Mouse (Mus musculus) hindbrain, embryonic 13.5 days (tissue): Measurements from ENCODE around the gene Zfp384. TPM values are rescaled to one million over a fixed set of nuclear protein-coding genes. Genes with fewer than 3 reads are reported as not detected.
A peak's percentile ranks its signal among the peaks of the same experiment; 100 is the strongest.

Experiments used
- ATAC-seq: fragments of 200-750 bp; cut with Nextera tagmentation; 2 replicates; pipeline ENCODE4 v1.8.0; 2017; ENCODE audit warnings: moderate TSS enrichment; ENCODE audit not compliant: low FRiP score
- H3K27ac ChIP-seq: fragments of 300-500 bp; sonication (generic); 2 replicates; pipeline ENCODE4 v1.5.1; 2015; ENCODE audit warnings: inconsistent platforms, mild to moderate bottlenecking, moderate library complexity
- H3K27me3 ChIP-seq: fragments of 300-500 bp; sonication (generic); 2 replicates; pipeline ENCODE4 v1.6.1; 2015; ENCODE audit warnings: mild to moderate bottlenecking, inconsistent platforms
- H3K36me3 ChIP-seq: fragments of 300-500 bp; sonication (generic); 2 replicates; pipeline ENCODE4 v1.6.1; 2015; ENCODE audit warnings: mild to moderate bottlenecking, inconsistent platforms
- H3K4me1 ChIP-seq: fragments of 300-500 bp; sonication (generic); replicated peaks from 2 replicates; pipeline ENCODE4 v1.6.1; 2015; ENCODE audit warnings: inconsistent platforms
- H3K4me2 ChIP-seq: fragments of 300-500 bp; sonication (generic); 2 replicates; pipeline ENCODE4 v1.6.1; 2015; ENCODE audit warnings: inconsistent platforms, mild to moderate bottlenecking, moderate library complexity
- H3K4me3 ChIP-seq: fragments of 300-500 bp; sonication (generic); 2 replicates; pipeline ENCODE4 v1.5.1; 2015; ENCODE audit warnings: mild to moderate bottlenecking, inconsistent platforms
- H3K9ac ChIP-seq: fragments of 300-500 bp; sonication (generic); 2 replicates; pipeline ENCODE4 v1.6.1; 2015; ENCODE audit warnings: mild to moderate bottlenecking, inconsistent platforms
- H3K9me3 ChIP-seq: fragments of 300-500 bp; sonication (generic); 2 replicates; pipeline ENCODE4 v1.6.1; 2016; ENCODE audit warnings: inconsistent platforms
- WGBS: fragments of 180-500 bp; shearing (Covaris S2); methylation state at CpG from one replicate; pipeline ENCODE4 v1.1.7; 2015; 5-methylcytosine and 5-hydroxymethylcytosine counted together
- polyA plus RNA-seq: library from polyadenylated mRNA; unstranded; fragments of >200 nt; fragmentation: Nextera tagmentation; extraction: Ambion mirVana; gene quantifications from 2 replicates; pipeline ENCODE4 v1.2.1, GENCODE M21; 2015

Zfp384 gene
- polyA plus RNA-seq, 1 experiment from 2014 or later: 17.7 TPM

GRCm38 (mm10) chr6:124995831-124996403 is 13.0 kb upstream of the Zfp384 start:
- H3K36me3 ChIP-seq: peaks cover 15% of the 10 kb centered on the region
- peak overlapping the region; percentile 84; the same call in 1 of the 2 replicates for H3K27ac ChIP-seq
- H3K4me2 ChIP-seq: peak overlapping the region; percentile 84
- peak overlapping the region; percentile 93 for H3K9ac ChIP-seq
- peaks cover 42% of the 10 kb centered on the region for H3K4me1 ChIP-seq
- ATAC-seq: 0 out of 2 replicates have a peak, but pooled peaks have one; percentile 0
- H3K9me3 ChIP-seq: no peaks in the 10 kb centered on the region
- peaks cover 83% of the 10 kb centered on the region for H3K27me3 ChIP-seq
- 53% methylated on average over 8 of the region's 8 CpGs for WGBS
- peak overlapping the region; percentile 74 for H3K4me3 ChIP-seq

GRCm38 (mm10) chr6:124996551-124997501 is 12.1 kb upstream of the Zfp384 start, which contains the start of gene Pianp:
TSS of gene Pianp (plus strand) at chr6:124996694.
- Histone ChIP-seq H3K27me3 (peaks cover 87% of the 10 kb centered on the region), H3K4me2 (peak within 1 kb of the TSS; percentile 84), H3K9me3 (no peaks in the 10 kb centered on the region), H3K27ac (peak within 1 kb of the TSS; percentile 84), H3K4me1 (peaks cover 42% of the 10 kb centered on the region), H3K9ac (peak within 1 kb of the TSS; percentile 93), H3K4me3 (peak within 1 kb of the TSS; percentile 74), H3K36me3 (peaks cover 24% of the 10 kb centered on the region)
- under 1% methylated on average over 49 of the region's 78 CpGs for WGBS
- peak; percentile 85 for ATAC-seq

GRCm38 (mm10) chr6:124998066-124998465 is 10.9 kb upstream of the Zfp384 start:
- peak overlapping the region; percentile 84 for H3K4me2 ChIP-seq
- H3K9me3 ChIP-seq: no peaks in the 10 kb centered on the region
- H3K4me3 ChIP-seq: peak overlapping the region; percentile 74
- H3K4me1 ChIP-seq: peaks cover 42% of the 10 kb centered on the region
- no peak for ATAC-seq
- H3K36me3 ChIP-seq: peaks cover 30% of the 10 kb centered on the region
- 7% methylated on average over 8 of the region's 8 CpGs for WGBS
- H3K27ac ChIP-seq: no peak overlapping the region
- H3K27me3 ChIP-seq: peaks cover 93% of the 10 kb centered on the region
- peak overlapping the region; percentile 93 for H3K9ac ChIP-seq

GRCm38 (mm10) chr6:124999091-124999490 is 9.9 kb upstream of the Zfp384 start:
- peaks cover 43% of the 10 kb centered on the region for H3K4me1 ChIP-seq
- no peak overlapping the region; the same call in 1 of the 2 replicates for H3K4me2 ChIP-seq
- H3K9me3 ChIP-seq: no peaks in the 10 kb centered on the region
- 35% methylated on average over 14 of the region's 14 CpGs for WGBS
- peaks cover 30% of the 10 kb centered on the region for H3K36me3 ChIP-seq
- H3K27me3 ChIP-seq: peaks cover 94% of the 10 kb centered on the region
- H3K4me3 ChIP-seq: peak overlapping the region; percentile 74; the same call in 1 of the 2 replicates
- peak overlapping the region; percentile 19; the same call in 1 of the 2 replicates for H3K9ac ChIP-seq
- no peak for ATAC-seq
- no peak overlapping the region for H3K27ac ChIP-seq

- Histone ChIP-seq H3K27me3 (peaks cover 93% of the 10 kb centered on the region), H3K4me2 (no peak overlapping the region), H3K9ac (peak overlapping the region; percentile 19; the same call in 1 of the 2 replicates), H3K9me3 (no peaks in the 10 kb centered on the region), H3K4me3 (peak overlapping the region; percentile 4; the same call in 1 of the 2 replicates), H3K36me3 (peaks cover 30% of the 10 kb centered on the region), H3K4me1 (peaks cover 46% of the 10 kb centered on the region), H3K27ac (no peak overlapping the region)
- 39% methylated on average over 10 of the region's 10 CpGs for WGBS
- no peak for ATAC-seq
Measured at GRCm38 (mm10) chr6:124999546-124999945, 9.4 kb upstream of the Zfp384 start.

- H3K27ac ChIP-seq: no peak overlapping the region
- H3K9ac ChIP-seq: no peak overlapping the region; the same call in 1 of the 2 replicates
- H3K4me3 ChIP-seq: no peak overlapping the region
- peaks cover 30% of the 10 kb centered on the region for H3K36me3 ChIP-seq
- no peak for ATAC-seq
- H3K4me1 ChIP-seq: peaks cover 31% of the 10 kb centered on the region
- WGBS: 40% methylated on average over 3 of the region's 3 CpGs
- H3K27me3 ChIP-seq: peaks cover 54% of the 10 kb centered on the region
- H3K4me2 ChIP-seq: no peak overlapping the region
- H3K9me3 ChIP-seq: no peaks in the 10 kb centered on the region
Measured at GRCm38 (mm10) chr6:125003706-125004105, 5.2 kb upstream of the Zfp384 start.

GRCm38 (mm10) chr6:125005086-125005485 is 3.9 kb upstream of the Zfp384 start:
- no peak overlapping the region for H3K4me2 ChIP-seq
- peaks cover 40% of the 10 kb centered on the region for H3K27me3 ChIP-seq
- no peak overlapping the region for H3K4me3 ChIP-seq
- no peaks in the 10 kb centered on the region for H3K9me3 ChIP-seq
- peaks cover 26% of the 10 kb centered on the region for H3K4me1 ChIP-seq
- 0 out of 2 replicates have a peak overlapping the region, but pooled peaks have one; percentile 23 for H3K27ac ChIP-seq
- 34% methylated on average over 3 of the region's 3 CpGs for WGBS
- no peak for ATAC-seq
- peak overlapping the region; percentile 51; the same call in 1 of the 2 replicates for H3K9ac ChIP-seq
- H3K36me3 ChIP-seq: peaks cover 23% of the 10 kb centered on the region

- Histone ChIP-seq H3K9me3 (no peaks in the 10 kb centered on the region), H3K9ac (peak overlapping the region; percentile 78), H3K36me3 (peaks cover 19% of the 10 kb centered on the region), H3K4me2 (peak overlapping the region; percentile 65), H3K27ac (peak overlapping the region; percentile 99), H3K4me1 (peaks cover 55% of the 10 kb centered on the region), H3K4me3 (peak overlapping the region; percentile 67), H3K27me3 (peaks cover 11% of the 10 kb centered on the region; the same call in 1 of the 2 replicates)
- WGBS: 41% methylated on average over 13 of the region's 13 CpGs
- ATAC-seq: peak; percentile 1
Measured at GRCm38 (mm10) chr6:125008060-125008459, 885 bp upstream of the Zfp384 start.

- H3K27ac ChIP-seq: peak overlapping the region; percentile 99
- H3K4me3 ChIP-seq: peak overlapping the region; percentile 67
- H3K36me3 ChIP-seq: peaks cover 21% of the 10 kb centered on the region
- 1% methylated on average over 33 of the region's 34 CpGs for whole genome bisulfite sequencing
- no peaks in the 10 kb centered on the region for H3K9me3 ChIP-seq
- 0 out of 2 replicates have a peak, but pooled peaks cover 5% of the 10 kb centered on the region for H3K27me3 ChIP-seq
- H3K4me1 ChIP-seq: peaks cover 52% of the 10 kb centered on the region
- peak; percentile 97 for ATAC-seq
- H3K9ac ChIP-seq: peak overlapping the region; percentile 90
- H3K4me2 ChIP-seq: peak overlapping the region; percentile 76
Measured at GRCm38 (mm10) chr6:125008586-125009128, 288 bp upstream of the Zfp384 start.

- H3K4me3 ChIP-seq: peak overlapping the region; percentile 67
- H3K36me3 ChIP-seq: peaks cover 26% of the 10 kb centered on the region
- ATAC-seq: peak; percentile 86
- under 1% methylated on average over 67 of the region's 78 CpGs for WGBS
- H3K9ac ChIP-seq: peak overlapping the region; percentile 90
- H3K4me2 ChIP-seq: peak overlapping the region; percentile 76
- H3K27ac ChIP-seq: peak overlapping the region; percentile 99
- 0 out of 2 replicates have a peak, but pooled peaks cover under 1% of the 10 kb centered on the region for H3K27me3 ChIP-seq
- H3K9me3 ChIP-seq: no peaks in the 10 kb centered on the region
- H3K4me1 ChIP-seq: peaks cover 47% of the 10 kb centered on the region
Measured at GRCm38 (mm10) chr6:125009181-125010073, 482 bp downstream of the Zfp384 start.

- ATAC-seq: no peak
- Histone ChIP-seq H3K4me3 (no peak overlapping the region), H3K9ac (no peak overlapping the region), H3K36me3 (peaks cover 68% of the 10 kb centered on the region), H3K4me2 (no peak overlapping the region), H3K4me1 (peaks cover 4% of the 10 kb centered on the region), H3K27ac (no peak overlapping the region), H3K9me3 (no peaks in the 10 kb centered on the region), H3K27me3 (no peaks in the 10 kb centered on the region)
- 97% methylated on average over 3 of the region's 3 CpGs for WGBS
Measured at GRCm38 (mm10) chr6:125017682-125018081, 8.7 kb downstream of the Zfp384 start.
